Mouse (Mus musculus) myocyte (in vitro differentiated cells): ENCODE measurements around the gene Hnrnpab.

ENCODE experiments used
- CEBPB ChIP-seq: IDR thresholded peaks from 2 replicates; pipeline ENCODE4 v1.6.1; 2011; ENCODE audit warnings: mild to moderate bottlenecking, moderate library complexity; ENCODE audit not compliant: poor library complexity, insufficient read depth, severe bottlenecking
- E2F4 ChIP-seq: IDR thresholded peaks from one replicate; pipeline ENCODE4 v1.6.1; 2011; ENCODE audit warnings: mild to moderate bottlenecking, control low read depth, moderate library complexity; ENCODE audit not compliant: insufficient read depth
- MAX ChIP-seq: IDR thresholded peaks from one replicate; pipeline ENCODE4 v1.6.1; 2011; ENCODE audit warnings: low read depth, mild to moderate bottlenecking, control low read depth
- MYOD1 ChIP-seq, 3 experiments: IDR thresholded peaks; one replicate each; pipeline ENCODE4 v1.6.1; 2011; ENCODE audit warnings: control low read depth in 2 of 3, low read depth in 2 of 3, mild to moderate bottlenecking in 2 of 3, moderate library complexity in 1 of 3; ENCODE audit not compliant: insufficient read length in 2 of 3, control insufficient read depth in 1 of 3
- MYOG ChIP-seq, 3 experiments: IDR thresholded peaks; one replicate each; pipeline ENCODE4 v1.6.1; 2011; ENCODE audit warnings: control low read depth in 2 of 3, low read depth in 2 of 3, mild to moderate bottlenecking in 2 of 3; ENCODE audit not compliant: insufficient read length in 2 of 3, control insufficient read depth in 1 of 3, insufficient read depth in 1 of 3
- POLR2A ChIP-seq: IDR thresholded peaks from one replicate; pipeline ENCODE4 v1.6.1; 2011; ENCODE audit warnings: low read depth, mild to moderate bottlenecking, control low read depth, moderate library complexity; ENCODE audit not compliant: insufficient read length
- POLR2AphosphoS2 ChIP-seq: IDR thresholded peaks from one replicate; pipeline ENCODE4 v1.6.1; 2011; ENCODE audit warnings: low read depth, control low read depth; ENCODE audit not compliant: insufficient read length
- REST ChIP-seq: IDR thresholded peaks from one replicate; pipeline ENCODE4 v1.6.1; 2011; ENCODE audit warnings: mild to moderate bottlenecking, control low read depth, moderate library complexity; ENCODE audit not compliant: insufficient read depth, insufficient read length
- SRF ChIP-seq: IDR thresholded peaks from one replicate; pipeline ENCODE4 v1.6.1; 2011; ENCODE audit warnings: low read depth; ENCODE audit not compliant: control insufficient read depth, insufficient read length
- TCF12 ChIP-seq: IDR thresholded peaks from one replicate; pipeline ENCODE4 v1.6.1; 2011; ENCODE audit warnings: mild to moderate bottlenecking, control low read depth; ENCODE audit not compliant: poor library complexity, insufficient read depth, severe bottlenecking
- TCF3 ChIP-seq: IDR thresholded peaks from one replicate; pipeline ENCODE4 v1.6.1; 2011; ENCODE audit warnings: low read depth, control low read depth; ENCODE audit not compliant: insufficient read length
- USF1 ChIP-seq: IDR thresholded peaks from one replicate; pipeline ENCODE4 v1.6.1; 2011; ENCODE audit warnings: low read depth, mild to moderate bottlenecking, control low read depth, moderate library complexity

GRCm38 (mm10) chr11:51649111-51649888 lies 42.7 kb upstream of the Hnrnpab start:
- TF ChIP-seq POLR2A (no peak), CEBPB (no peak), USF1 (no peak), POLR2AphosphoS2 (no peak), SRF (peak; percentile 69), MYOD1 (IDR thresholded peaks at IDR 0.05; ENCODE audit: control insufficient read depth in 1 of 3, insufficient read length in 2 of 3, low read depth in 2 of 3) (peak in 2 of 3 experiments; percentile 78 to 92), MAX (no peak), TCF12 (peak; percentile 66), REST (no peak), MYOG (IDR thresholded peaks at IDR 0.05; ENCODE audit: control insufficient read depth in 1 of 3, insufficient read depth in 1 of 3, insufficient read length in 2 of 3, low read depth in 2 of 3) (peak; percentile 32 to 96 (median 63)), E2F4 (no peak), TCF3 (peak; percentile 70)
